Mouse (Mus musculus) regulatory T cell (primary cell): ENCODE measurements around the gene Tiam2.

Experiments
- in situ Hi-C: fragments of 300-600 bp; cut with MboI, MseI; formaldehyde crosslinking; loops from one replicate; pipeline ENCODE4 v1.15.1; 2025; ENCODE audit warnings: high pct_unique_total_duplicates

Gene Tiam2

GRCm38 (mm10) chr17:3394985-3395384 lies 68.6 kb downstream of the Tiam2 start:
- in situ Hi-C loops = no loop called here

- in situ Hi-C loops = no loop called here
Measured at GRCm38 (mm10) chr17:3396881-3397281, 70.5 kb downstream of the Tiam2 start.

GRCm38 (mm10) chr17:3397836-3398235 lies 71.5 kb downstream of the Tiam2 start:
- in situ Hi-C loops = no loop called here

- in situ Hi-C loops = no loop called here
Measured at GRCm38 (mm10) chr17:3405350-3406073, 79.1 kb downstream of the Tiam2 start.

GRCm38 (mm10) chr17:3407051-3407450 lies 80.7 kb downstream of the Tiam2 start:
- in situ Hi-C loops = no loop called here

GRCm38 (mm10) chr17:3410307-3410706 lies 83.9 kb downstream of the Tiam2 start:
- in situ Hi-C loops = no loop called here

- in situ Hi-C loops = no loop called here
Measured at GRCm38 (mm10) chr17:3412771-3413170, 86.4 kb downstream of the Tiam2 start.

- in situ Hi-C loops = no loop called here
Measured at GRCm38 (mm10) chr17:3415580-3415979, 89.2 kb downstream of the Tiam2 start.

- in situ Hi-C loops = no loop called here
Measured at GRCm38 (mm10) chr17:3416401-3416800, 90.0 kb downstream of the Tiam2 start.

- in situ Hi-C loops = no loop called here
Measured at GRCm38 (mm10) chr17:3419368-3419928, 93.1 kb downstream of the Tiam2 start.

GRCm38 (mm10) chr17:3420148-3420547 lies 93.8 kb downstream of the Tiam2 start:
- in situ Hi-C loops = loop anchor here (5.0 kb wide), 1 partner anchor 68 kb away; no protein-coding TSS in a partner anchor

- in situ Hi-C loops = loop anchor here (5.0 kb wide), 1 partner anchor 71 kb away; no protein-coding TSS in a partner anchor
Measured at GRCm38 (mm10) chr17:3423416-3423815, 97.0 kb downstream of the Tiam2 start.

- in situ Hi-C loops = no loop called here
Measured at GRCm38 (mm10) chr17:3428659-3429058, 102.3 kb downstream of the Tiam2 start.

- in situ Hi-C loops = no loop called here
Measured at GRCm38 (mm10) chr17:3432590-3433498, 106.5 kb downstream of the Tiam2 start.

- in situ Hi-C loops = no loop called here
Measured at GRCm38 (mm10) chr17:3433521-3434271, 107.3 kb downstream of the Tiam2 start.

GRCm38 (mm10) chr17:3435299-3435698 lies 108.9 kb downstream of the Tiam2 start:
- in situ Hi-C loops = no loop called here

- in situ Hi-C loops = no loop called here
Measured at GRCm38 (mm10) chr17:3436841-3437515, 110.6 kb downstream of the Tiam2 start.

- in situ Hi-C loops = no loop called here
Measured at GRCm38 (mm10) chr17:3442526-3443401, 116.4 kb downstream of the Tiam2 start.

- in situ Hi-C loops = no loop called here
Measured at GRCm38 (mm10) chr17:3446191-3446950, 120.0 kb downstream of the Tiam2 start.
